Mouse (Mus musculus) midbrain, embryonic 11.5 days (tissue): Measurements from ENCODE around the gene Macf1. TPM values are rescaled to one million over a fixed set of nuclear protein-coding genes. Genes with fewer than 3 reads are reported as not detected.

Experiments used
- ATAC-seq: fragments of 200-750 bp; cut with Nextera tagmentation; 2 replicates; pipeline ENCODE4 v1.8.0; 2017; ENCODE audit warnings: moderate TSS enrichment, moderate library complexity; ENCODE audit not compliant: low FRiP score
- DNase-seq: peaks from one replicate; pipeline ENCODE4 v3.0.0; 2015; ENCODE audit warnings: low spot score; ENCODE audit errors: missing footprints
- H3K27ac ChIP-seq: fragments of 300-500 bp; sonication (generic); 2 replicates; pipeline ENCODE4 v1.5.1; 2014; ENCODE audit warnings: low read depth, low read length
- H3K27me3 ChIP-seq: fragments of 300-500 bp; sonication (generic); 2 replicates; pipeline ENCODE4 v1.6.1; 2014; ENCODE audit warnings: mild to moderate bottlenecking, low read length, moderate library complexity, mixed read lengths; ENCODE audit not compliant: control insufficient read depth, insufficient read depth
- H3K36me3 ChIP-seq: fragments of 300-500 bp; sonication (generic); 2 replicates; pipeline ENCODE4 v1.6.1; 2014; ENCODE audit warnings: mild to moderate bottlenecking, low read length, moderate library complexity, mixed read lengths; ENCODE audit not compliant: control insufficient read depth, insufficient read depth
- H3K4me1 ChIP-seq: fragments of 300-500 bp; sonication (generic); 2 replicates; pipeline ENCODE4 v1.6.1; 2014; ENCODE audit warnings: low read length; ENCODE audit not compliant: control insufficient read depth, insufficient read depth
- H3K4me2 ChIP-seq: fragments of 300-500 bp; sonication (generic); 2 replicates; pipeline ENCODE4 v1.6.1; 2014; ENCODE audit warnings: mild to moderate bottlenecking, moderate library complexity
- H3K4me3 ChIP-seq: fragments of 300-500 bp; sonication (generic); 2 replicates; pipeline ENCODE4 v1.5.1; 2014; ENCODE audit warnings: low read depth, low read length
- H3K9ac ChIP-seq: fragments of 300-500 bp; sonication (generic); 2 replicates; pipeline ENCODE4 v1.6.1; 2014; ENCODE audit warnings: low read length
- H3K9me3 ChIP-seq: fragments of 300-500 bp; sonication (generic); 2 replicates; pipeline ENCODE4 v1.6.1; 2016; ENCODE audit warnings: low read length; ENCODE audit not compliant: control insufficient read depth
- WGBS: fragments of 180-500 bp; shearing (Covaris S2); extraction: QIAGEN DNeasy Blood & Tissue Kit; methylation state at CpG from one replicate; pipeline ENCODE4 v1.1.7; 2014; 5-methylcytosine and 5-hydroxymethylcytosine counted together
- polyA plus RNA-seq: library from polyadenylated mRNA; unstranded; fragments of >200 nt; fragmentation: Nextera tagmentation; extraction: Ambion mirVana; gene quantifications from 2 replicates; pipeline ENCODE4 v1.2.1, GENCODE M21; 2014

Gene Macf1
- polyA plus RNA-seq, result 74.6 and 78.0 TPM in 2 replicates

DNA sequence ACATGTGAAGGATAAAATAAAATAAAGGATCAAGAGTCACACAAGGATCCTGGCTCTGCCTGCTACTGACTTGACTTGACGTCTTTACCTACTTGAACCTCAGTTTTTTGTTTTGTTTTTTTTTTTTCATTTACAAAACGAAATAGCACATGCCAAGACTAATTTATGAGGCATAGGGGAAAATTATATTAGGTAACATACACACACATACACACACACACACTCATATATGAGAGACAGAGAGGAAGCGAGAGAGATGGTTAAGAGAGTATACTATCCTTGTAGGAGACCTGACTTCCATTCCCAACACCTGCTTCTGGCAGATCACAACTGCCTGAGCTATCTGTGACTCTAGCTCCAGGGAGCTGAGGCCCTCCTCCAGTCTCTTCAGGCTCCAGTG lies at the start of gene Macf1:
Gene Macf1 (minus strand): TSS at position 101 of the 400 bp plus-strand sequence.
- Histone ChIP-seq H3K4me1 (peaks cover 13% of the 10 kb centered on the region), H3K9me3 (no peaks in the 10 kb centered on the region), H3K36me3 (no peaks in the 10 kb centered on the region), H3K4me2 (no peak within 1 kb of the TSS), H3K27ac (no peak within 1 kb of the TSS), H3K9ac (no peak within 1 kb of the TSS), H3K4me3 (no peak within 1 kb of the TSS), H3K27me3 (peaks cover 8% of the 10 kb centered on the region)
- 84% methylated on average over 3 of the region's 3 CpGs for WGBS
- no peak for DNase-seq
- ATAC-seq, result no peak

DNA sequence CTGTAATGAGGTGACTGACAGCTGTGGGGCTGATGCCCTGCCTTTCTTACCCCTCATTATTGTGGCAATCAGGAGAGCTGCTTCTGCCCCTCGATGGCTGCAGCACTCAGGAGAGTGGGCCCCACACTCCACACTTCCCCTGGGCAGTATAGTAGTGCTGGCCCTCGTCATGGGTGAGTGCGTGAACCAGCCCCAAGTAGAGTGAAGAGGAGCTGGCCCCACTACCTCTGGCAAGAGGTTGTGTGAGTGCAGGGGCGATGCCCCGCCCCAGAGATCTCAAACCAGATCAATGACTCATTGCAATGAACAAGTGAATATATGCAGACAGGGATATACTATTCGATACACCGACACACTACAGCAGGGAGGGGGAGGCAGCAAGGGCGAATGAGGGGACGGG lies 49.4 kb upstream of the Macf1 start:
- H3K4me1 ChIP-seq, result no peaks in the 10 kb centered on the region
- H3K4me3 ChIP-seq, result no peak overlapping the region
- peaks cover 8% of the 10 kb centered on the region; the same call in 1 of the 2 replicates for H3K36me3 ChIP-seq
- 95% methylated on average over 9 of the region's 9 CpGs for whole genome bisulfite sequencing
- no peak overlapping the region for H3K9ac ChIP-seq
- DNase-seq (no peak), ATAC-seq (0 out of 2 replicates have a peak, but pooled peaks have one; percentile 24)
- H3K27me3 ChIP-seq, result no peaks in the 10 kb centered on the region
- no peak overlapping the region for H3K4me2 ChIP-seq
- H3K9me3 ChIP-seq, result no peaks in the 10 kb centered on the region
- no peak overlapping the region for H3K27ac ChIP-seq

DNA sequence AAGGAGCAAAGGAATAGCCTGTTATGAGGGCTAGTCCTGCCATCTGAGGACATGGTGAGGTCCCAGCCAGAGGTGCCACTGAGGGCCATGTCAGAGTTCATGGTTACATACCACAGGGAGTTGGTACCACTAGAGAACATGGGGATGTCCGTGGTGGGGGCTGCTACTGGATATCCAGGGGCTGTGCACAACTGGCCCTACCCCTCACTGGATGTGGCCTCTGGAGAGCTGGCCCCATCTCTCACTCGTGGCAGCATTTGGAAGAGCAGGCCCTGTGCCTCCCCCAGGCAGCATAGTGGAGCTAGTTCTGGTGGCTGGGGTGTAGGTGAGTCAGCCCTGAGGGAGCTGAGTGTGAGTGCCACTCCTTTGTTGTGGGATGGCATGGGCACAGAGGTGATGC lies 48.8 kb upstream of the Macf1 start:
- WGBS, result 91% methylated on average over 2 of the region's 2 CpGs
- H3K9me3 ChIP-seq, result no peaks in the 10 kb centered on the region
- no peak overlapping the region for H3K27ac ChIP-seq
- H3K4me3 ChIP-seq, result no peak overlapping the region
- H3K27me3 ChIP-seq, result no peaks in the 10 kb centered on the region
- no peaks in the 10 kb centered on the region for H3K4me1 ChIP-seq
- H3K9ac ChIP-seq, result no peak overlapping the region
- peaks cover 7% of the 10 kb centered on the region; the same call in 1 of the 2 replicates for H3K36me3 ChIP-seq
- DNase-seq, result no peak
- H3K4me2 ChIP-seq, result no peak overlapping the region
- ATAC-seq, result 0 out of 2 replicates have a peak, but pooled peaks have one; percentile 24

DNA sequence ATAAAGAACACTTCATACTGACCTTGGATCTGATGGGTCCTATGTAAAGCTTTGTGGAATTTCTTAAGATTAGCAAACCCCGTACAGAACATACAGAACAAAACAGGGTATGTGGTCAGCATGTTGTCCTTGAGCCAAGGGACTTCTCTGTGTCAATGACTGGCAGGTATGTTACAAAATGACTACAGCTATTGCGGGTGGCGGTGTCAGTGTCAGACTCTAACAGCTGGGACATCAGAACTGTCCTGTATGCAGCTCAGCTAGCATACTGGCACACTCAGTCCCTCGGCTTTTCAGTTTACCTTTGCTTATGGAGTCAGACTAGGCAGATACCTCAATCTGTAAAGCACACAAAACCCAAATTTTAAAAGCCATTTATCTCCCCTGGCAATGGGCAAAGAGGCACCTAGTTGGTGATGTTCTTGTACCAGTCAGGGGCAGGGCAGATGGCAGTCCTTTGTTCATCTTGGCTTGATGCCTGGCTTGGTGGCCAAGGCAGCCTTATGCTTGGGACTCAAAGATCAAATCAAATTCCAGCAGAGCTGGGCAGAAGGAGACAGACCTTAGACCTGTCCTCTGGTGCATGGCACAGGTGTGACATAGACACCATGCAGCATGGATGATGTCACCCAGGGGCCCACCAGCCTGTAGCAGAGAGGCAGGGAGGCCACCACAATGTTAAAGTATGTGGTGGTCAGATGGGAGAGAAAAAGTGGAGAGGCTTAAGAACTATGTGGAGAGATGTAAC lies 48.2 kb upstream of the Macf1 start:
- Histone ChIP-seq H3K9ac (no peak overlapping the region), H3K27ac (no peak overlapping the region), H3K27me3 (no peaks in the 10 kb centered on the region), H3K4me2 (no peak overlapping the region), H3K9me3 (no peaks in the 10 kb centered on the region), H3K36me3 (peaks cover 7% of the 10 kb centered on the region; the same call in 1 of the 2 replicates), H3K4me1 (no peaks in the 10 kb centered on the region), H3K4me3 (no peak overlapping the region)
- no peak for ATAC-seq
- DNase-seq, result no peak
- WGBS, result 93% methylated on average over 4 of the region's 4 CpGs

DNA sequence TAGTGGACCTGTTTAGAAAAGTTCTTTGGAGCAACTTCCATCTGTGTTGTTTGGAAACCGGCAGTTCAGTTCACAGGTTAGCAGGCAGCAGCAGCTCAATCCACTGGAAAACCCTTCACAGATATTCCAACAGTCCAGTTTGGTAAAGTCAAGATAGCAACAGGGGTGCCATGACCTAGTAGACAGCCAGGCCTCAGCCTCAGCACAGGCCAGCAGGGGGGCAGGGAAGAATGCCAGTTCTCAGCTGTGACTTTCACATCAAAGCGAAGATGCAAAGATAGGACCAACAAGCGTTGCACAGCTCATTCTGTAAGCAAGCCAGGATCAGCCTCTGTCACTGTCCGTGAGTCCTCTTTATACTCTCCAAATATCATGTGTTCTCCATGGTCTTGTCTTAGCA lies 37.6 kb upstream of the Macf1 start:
- no peak overlapping the region for H3K27ac ChIP-seq
- H3K36me3 ChIP-seq, result no peaks in the 10 kb centered on the region
- ATAC-seq (no peak), DNase-seq (no peak)
- H3K9me3 ChIP-seq, result no peaks in the 10 kb centered on the region
- WGBS, result 83% methylated on average over 4 of the region's 4 CpGs
- no peak overlapping the region for H3K4me2 ChIP-seq
- H3K4me3 ChIP-seq, result no peak overlapping the region
- peaks cover 6% of the 10 kb centered on the region for H3K4me1 ChIP-seq
- H3K27me3 ChIP-seq, result no peaks in the 10 kb centered on the region
- H3K9ac ChIP-seq, result no peak overlapping the region

DNA sequence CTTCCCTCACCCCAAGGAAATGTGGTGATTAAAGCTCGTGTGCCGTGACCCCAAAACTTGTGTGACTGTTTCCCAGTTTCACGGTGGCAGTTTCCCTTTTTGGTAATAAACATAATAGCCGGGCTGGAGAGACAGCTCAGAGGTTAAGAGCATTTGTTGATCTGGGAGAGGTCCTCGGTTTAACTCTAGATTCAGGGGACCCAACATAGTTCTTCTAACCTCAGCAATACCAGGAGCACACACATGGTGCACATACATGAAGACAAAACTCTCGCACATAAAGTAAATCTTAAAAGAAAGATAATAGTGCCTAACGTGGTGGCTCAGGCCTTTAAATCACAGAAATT lies 34.2 kb upstream of the Macf1 start:
- H3K9me3 ChIP-seq, result no peaks in the 10 kb centered on the region
- no peak overlapping the region; the same call in 1 of the 2 replicates for H3K27ac ChIP-seq
- ATAC-seq, result peak; percentile 71
- peaks cover 6% of the 10 kb centered on the region for H3K4me1 ChIP-seq
- H3K9ac ChIP-seq, result peak overlapping the region; percentile 86
- no peak for DNase-seq
- H3K4me3 ChIP-seq, result peak overlapping the region; percentile 65
- H3K27me3 ChIP-seq, result no peaks in the 10 kb centered on the region
- peak overlapping the region; percentile 66 for H3K4me2 ChIP-seq
- peaks cover 2% of the 10 kb centered on the region; the same call in 1 of the 2 replicates for H3K36me3 ChIP-seq
- WGBS, result 31% methylated on average over 7 of the region's 7 CpGs

DNA sequence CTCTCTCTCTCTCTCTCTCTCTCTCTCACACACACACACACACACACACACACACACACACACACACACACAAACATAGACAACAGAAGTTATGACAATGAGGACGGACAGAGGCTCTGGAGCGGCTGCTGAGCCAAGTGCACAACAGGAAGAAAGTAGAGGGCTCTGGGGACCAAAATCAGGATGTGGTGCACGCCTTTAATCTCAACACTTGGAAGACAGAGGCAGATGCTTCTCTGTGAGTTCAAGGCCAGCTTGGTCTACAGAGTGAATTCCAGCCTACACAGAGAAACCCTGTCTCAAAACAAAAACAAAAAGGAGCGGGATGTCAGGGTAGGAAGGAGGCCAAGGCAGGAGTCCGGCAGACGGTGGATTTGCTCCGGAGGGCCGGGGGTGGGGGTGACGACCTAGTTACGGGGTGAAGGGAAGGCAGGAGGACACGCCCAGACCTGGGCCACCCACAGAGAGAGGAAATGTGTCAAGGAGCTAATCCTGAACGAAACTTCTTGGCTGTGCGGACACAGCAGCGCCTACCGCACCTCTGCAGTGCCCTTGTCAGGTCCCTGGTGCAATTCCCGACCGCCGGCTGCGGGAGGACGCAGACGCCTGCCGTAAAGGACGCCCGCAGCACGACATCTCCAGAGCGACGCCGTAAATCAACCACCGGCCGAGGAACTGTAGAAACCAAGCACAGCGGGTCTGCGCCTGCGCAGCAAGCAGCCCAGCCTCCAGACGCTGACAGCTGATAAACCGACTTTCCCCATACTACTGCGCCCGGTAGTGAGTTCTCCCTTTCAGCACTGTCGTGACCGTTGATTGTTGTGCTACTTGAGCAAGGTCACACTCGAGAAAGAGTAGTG lies 33.6 kb upstream of the Macf1 start, which contains the start of gene Ndufs5:
Gene Ndufs5 (minus strand): TSS at position 629 of the 860 bp plus-strand sequence.
- Histone ChIP-seq H3K27ac (no peak within 1 kb of the TSS; the same call in 1 of the 2 replicates), H3K27me3 (no peaks in the 10 kb centered on the region), H3K4me2 (peak within 1 kb of the TSS; percentile 66), H3K4me1 (peaks cover 6% of the 10 kb centered on the region), H3K4me3 (peak within 1 kb of the TSS; percentile 65), H3K9me3 (no peaks in the 10 kb centered on the region), H3K9ac (peak within 1 kb of the TSS; percentile 86), H3K36me3 (peaks cover 2% of the 10 kb centered on the region; the same call in 1 of the 2 replicates)
- ATAC-seq (peak; percentile 97), DNase-seq (peak; percentile 100)
- WGBS, result under 1% methylated on average over 40 of the region's 40 CpGs

DNA sequence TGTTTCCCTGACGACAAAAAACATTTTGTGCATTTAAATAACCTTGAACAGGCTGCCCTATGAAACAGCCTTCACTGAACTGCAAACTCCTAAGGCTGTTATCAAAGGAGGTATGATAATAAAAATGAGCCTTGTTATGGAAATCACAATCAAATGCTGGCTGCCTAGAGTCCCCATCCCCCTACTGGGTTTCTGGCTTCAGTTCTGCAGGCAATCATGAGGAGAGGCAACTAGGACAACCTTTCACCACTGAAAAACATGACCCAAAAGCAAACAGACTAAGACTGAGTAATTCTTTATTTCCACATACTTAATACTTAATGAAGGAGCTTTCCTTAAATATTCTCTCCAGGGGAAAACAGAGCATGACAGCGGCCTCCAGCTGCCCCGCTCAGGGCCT lies 28.3 kb upstream of the Macf1 start:
- Histone ChIP-seq H3K9me3 (no peaks in the 10 kb centered on the region), H3K27ac (no peak overlapping the region), H3K27me3 (no peaks in the 10 kb centered on the region), H3K4me2 (no peak overlapping the region), H3K4me3 (no peak overlapping the region), H3K9ac (no peak overlapping the region), H3K36me3 (peaks cover 5% of the 10 kb centered on the region; the same call in 1 of the 2 replicates), H3K4me1 (peaks cover 3% of the 10 kb centered on the region)
- ATAC-seq (no peak), DNase-seq (peak; percentile 54)
- 96% methylated on average over 1 of the region's 3 CpGs for WGBS

DNA sequence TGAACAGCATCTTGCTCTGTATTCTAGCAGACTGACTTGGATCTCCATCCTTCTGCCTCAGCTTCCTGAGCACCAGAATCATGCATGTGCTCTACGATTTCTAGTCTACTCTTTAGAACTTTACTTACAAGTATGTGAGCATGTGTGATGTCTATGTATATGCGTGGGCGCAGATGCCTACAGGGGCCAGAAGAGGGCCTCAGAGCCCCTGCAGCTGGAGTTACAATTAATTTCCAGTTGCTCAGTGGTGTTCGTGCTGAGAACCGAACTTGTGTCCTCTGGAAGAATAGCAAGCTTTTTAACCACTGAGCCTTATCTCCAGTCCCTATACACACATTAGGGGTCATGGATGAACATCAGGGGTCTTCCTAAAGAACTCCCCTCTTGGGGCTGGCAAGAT lies 23.2 kb upstream of the Macf1 start:
- Histone ChIP-seq H3K4me1 (no peaks in the 10 kb centered on the region), H3K27me3 (no peaks in the 10 kb centered on the region), H3K4me2 (no peak overlapping the region), H3K27ac (no peak overlapping the region), H3K9ac (no peak overlapping the region), H3K4me3 (no peak overlapping the region), H3K9me3 (no peaks in the 10 kb centered on the region), H3K36me3 (peaks cover 3% of the 10 kb centered on the region; the same call in 1 of the 2 replicates)
- ATAC-seq (no peak), DNase-seq (peak; percentile 44)
- WGBS, result 91% methylated on average over 5 of the region's 5 CpGs
